Mouse (Mus musculus) limb, embryonic 11.5 days (tissue): ENCODE data around the gene Sox21. TPM values are rescaled to one million over a fixed set of nuclear protein-coding genes. Genes with fewer than 3 reads are reported as not detected.

ENCODE experiments used
- ATAC-seq: fragments of 200-750 bp; cut with Nextera tagmentation; 2 replicates; pipeline ENCODE4 v1.8.0; 2017; ENCODE audit warnings: low read depth; ENCODE audit not compliant: insufficient number of reproducible peaks, low FRiP score, low TSS enrichment
- DNase-seq: peaks from one replicate; pipeline ENCODE4 v3.0.0-alpha.2; 2015; ENCODE audit warnings: low spot score
- H3K27ac ChIP-seq: fragments of 300-500 bp; sonication (generic); replicated peaks from 2 replicates; pipeline ENCODE4 v1.5.1; 2014; ENCODE audit warnings: low read depth, mild to moderate bottlenecking, low read length
- H3K27me3 ChIP-seq: fragments of 300-500 bp; sonication (generic); 2 replicates; pipeline ENCODE4 v1.6.1; 2014; ENCODE audit warnings: mild to moderate bottlenecking, low read length, mixed read lengths; ENCODE audit not compliant: control insufficient read depth, insufficient read depth
- H3K36me3 ChIP-seq: fragments of 300-500 bp; sonication (generic); 2 replicates; pipeline ENCODE4 v1.6.1; 2014; ENCODE audit warnings: mild to moderate bottlenecking, low read length, moderate library complexity, mixed read lengths; ENCODE audit not compliant: control insufficient read depth, insufficient read depth
- H3K4me1 ChIP-seq: fragments of 300-500 bp; sonication (generic); 2 replicates; pipeline ENCODE4 v1.6.1; 2014; ENCODE audit warnings: low read length, mixed read lengths; ENCODE audit not compliant: control insufficient read depth, insufficient read depth
- H3K4me2 ChIP-seq: fragments of 300-500 bp; sonication (generic); 2 replicates; pipeline ENCODE4 v1.6.1; 2014; ENCODE audit warnings: low read depth, mild to moderate bottlenecking, moderate library complexity; ENCODE audit not compliant: severe bottlenecking
- H3K4me3 ChIP-seq: fragments of 300-500 bp; sonication (generic); 2 replicates; pipeline ENCODE4 v1.5.1; 2014; ENCODE audit warnings: low read depth, low read length
- H3K9ac ChIP-seq: fragments of 300-500 bp; sonication (generic); 2 replicates; pipeline ENCODE4 v1.6.1; 2014; ENCODE audit warnings: mild to moderate bottlenecking, low read length
- H3K9me3 ChIP-seq: fragments of 300-500 bp; sonication (generic); 2 replicates; pipeline ENCODE4 v1.6.1; 2016; ENCODE audit warnings: low read length; ENCODE audit not compliant: control insufficient read depth
- WGBS: fragments of 180-500 bp; shearing (Covaris S2); extraction: QIAGEN DNeasy Blood & Tissue Kit; methylation state at CpG from one replicate; pipeline ENCODE4 v1.1.7; 2014; 5-methylcytosine and 5-hydroxymethylcytosine counted together
- microRNA-seq: library from miRNA; unstranded; fragments of <30 nt; microRNA quantifications from one replicate; pipeline ENCODE4, GENCODE M21; 2016
- polyA plus RNA-seq: library from polyadenylated mRNA; unstranded; fragments of >200 nt; fragmentation: Nextera tagmentation; extraction: Ambion mirVana; gene quantifications from 2 replicates; pipeline ENCODE4 v1.2.1, GENCODE M21; 2014

Sox21 gene
- polyA plus RNA-seq, 1 experiment from 2014 or later: 0.13 TPM

- Histone ChIP-seq H3K27ac (no peak overlapping the region), H3K4me3 (no peak overlapping the region), H3K27me3 (peaks cover 4% of the 10 kb centered on the region), H3K9ac (no peak overlapping the region), H3K36me3 (no peaks in the 10 kb centered on the region), H3K9me3 (no peaks in the 10 kb centered on the region), H3K4me1 (no peaks in the 10 kb centered on the region), H3K4me2 (no peak overlapping the region)
- 46% methylated on average over 10 of the region's 10 CpGs for WGBS
- DNase-seq: no peak
- no peak for ATAC-seq
Measured at GRCm38 (mm10) chr14:118193001-118193628, 43.7 kb downstream of the Sox21 start.

- no peak overlapping the region for H3K9ac ChIP-seq
- no peaks in the 10 kb centered on the region for H3K36me3 ChIP-seq
- 86% methylated on average over 9 of the region's 9 CpGs for WGBS
- H3K9me3 ChIP-seq: no peaks in the 10 kb centered on the region
- ATAC-seq (no peak), DNase-seq (no peak)
- peaks cover 4% of the 10 kb centered on the region for H3K27me3 ChIP-seq
- H3K27ac ChIP-seq: no peak overlapping the region
- H3K4me1 ChIP-seq: no peaks in the 10 kb centered on the region
- H3K4me3 ChIP-seq: no peak overlapping the region
- no peak overlapping the region for H3K4me2 ChIP-seq
Measured at GRCm38 (mm10) chr14:118191442-118191841, 45.4 kb downstream of the Sox21 start.

Small RNA genes within 50 kb of the gene (microRNA-seq; reads per million reads assigned to microRNA genes)
- gene Mir6241: not detected

Other genes with a start within 250 kb of the Sox21 start
- 1.5 and 1.6 TPM in 2 replicates for gene Dct, start 184.8 kb downstream of the Sox21 start, polyA plus RNA-seq
- 37.0 and 38.7 TPM in 2 replicates for gene Tgds, start 104.3 kb downstream of the Sox21 start, polyA plus RNA-seq
- 50.0 and 53.3 TPM in 2 replicates for gene Gpr180, start 99.9 kb downstream of the Sox21 start, polyA plus RNA-seq
- not detected in 2 replicates for gene Gm9376, start 29.9 kb upstream of the Sox21 start, polyA plus RNA-seq